Mouse (Mus musculus): ENCODE data around the gene Nlgn1. TPM values are rescaled to one million over a fixed set of nuclear protein-coding genes. Genes with fewer than 3 reads are reported as not detected.

Gene Nlgn1
- total RNA-seq (2021) = under 1 TPM; 0.51 to 0.53 TPM
- long read RNA-seq, experiment 1 = 0 reads
- long read RNA-seq, experiment 2 = 0 reads

- no peak for DNase-seq (ENCODE audit: low spot score in 2 of 2)
Observed at GRCm38 (mm10) chr3:26332400-26333238, at the start of gene Nlgn1. Gene Nlgn1 (minus strand): TSS chr3:26332460.

- DNase-seq (ENCODE audit: low spot score in 2 of 2) = no peak
Observed at GRCm38 (mm10) chr3:26378272-26378671, 46.0 kb upstream of the Nlgn1 start.

- no peak for DNase-seq (ENCODE audit: low spot score in 2 of 2)
Observed at GRCm38 (mm10) chr3:26355082-26355481, 22.8 kb upstream of the Nlgn1 start.

- DNase-seq (ENCODE audit: low spot score in 2 of 2) = no peak
Observed at GRCm38 (mm10) chr3:26354483-26355030, 22.3 kb upstream of the Nlgn1 start.

GRCm38 (mm10) chr3:26337495-26337894 is 5.2 kb upstream of the Nlgn1 start:
- DNase-seq (ENCODE audit: low spot score in 2 of 2) = no peak

- no peak for DNase-seq (ENCODE audit: low spot score in 2 of 2)
Observed at GRCm38 (mm10) chr3:26333239-26333811, 1.1 kb upstream of the Nlgn1 start.

- no peak for DNase-seq (ENCODE audit: low spot score in 2 of 2)
Observed at GRCm38 (mm10) chr3:26331177-26332061, 841 bp downstream of the Nlgn1 start.

- no peak for DNase-seq (ENCODE audit: low spot score in 2 of 2)
Observed at GRCm38 (mm10) chr3:26330863-26331176, 1.4 kb downstream of the Nlgn1 start.

- no peak for DNase-seq (ENCODE audit: low spot score in 2 of 2)
Observed at GRCm38 (mm10) chr3:26330019-26330418, 2.2 kb downstream of the Nlgn1 start.

- no peak for DNase-seq (ENCODE audit: low spot score in 2 of 2)
Observed at GRCm38 (mm10) chr3:26324510-26324909, 7.8 kb downstream of the Nlgn1 start.

- DNase-seq (ENCODE audit: low spot score in 2 of 2) = no peak
Observed at GRCm38 (mm10) chr3:26317397-26317796, 14.9 kb downstream of the Nlgn1 start.

- no peak for DNase-seq (ENCODE audit: low spot score in 2 of 2)
Observed at GRCm38 (mm10) chr3:26297869-26298268, 34.4 kb downstream of the Nlgn1 start.

- DNase-seq (ENCODE audit: low spot score in 2 of 2) = no peak
Observed at GRCm38 (mm10) chr3:26270894-26271795, 61.1 kb downstream of the Nlgn1 start.

- DNase-seq (ENCODE audit: low spot score in 2 of 2) = no peak
Observed at GRCm38 (mm10) chr3:26246564-26246963, 85.7 kb downstream of the Nlgn1 start.

- DNase-seq (ENCODE audit: low spot score in 2 of 2) = no peak
Observed at GRCm38 (mm10) chr3:26243274-26243673, 89.0 kb downstream of the Nlgn1 start.

GRCm38 (mm10) chr3:26230006-26230405 is 102.3 kb downstream of the Nlgn1 start:
- no peak for DNase-seq (ENCODE audit: low spot score in 2 of 2)

- peak in 1 of 2 experiments; percentile 14 for DNase-seq (ENCODE audit: low spot score in 2 of 2)
Observed at GRCm38 (mm10) chr3:26228827-26229226, 103.4 kb downstream of the Nlgn1 start.

GRCm38 (mm10) chr3:26228172-26228781 is 104.0 kb downstream of the Nlgn1 start:
- no peak for DNase-seq (ENCODE audit: low spot score in 2 of 2)

- no peak for DNase-seq (ENCODE audit: low spot score in 2 of 2)
Observed at GRCm38 (mm10) chr3:26223500-26223899, 108.8 kb downstream of the Nlgn1 start.

GRCm38 (mm10) chr3:26216231-26216630 is 116.0 kb downstream of the Nlgn1 start:
- DNase-seq (ENCODE audit: low spot score in 2 of 2) = no peak
